Mouse (Mus musculus) kidney, postnatal 36 days (tissue): Measurements from ENCODE around the gene Atraid.

Experiments used
- DNase-seq, 2 experiments: peaks; one replicate each; pipeline ENCODE4 v3.0.0; 2021 to 2022; ENCODE audit warnings: mixed read lengths in 2 of 2

The Atraid gene

GRCm38 (mm10) chr5:31054261-31055215 lies 6.4 kb downstream of the Atraid start, which contains the start of gene Cad:
TSS of gene Cad (plus strand) at chr5:31054780.
- peak; percentile 96 to 98 for DNase-seq

- no peak for DNase-seq
These were observed 7.4 kb downstream of the Atraid start for GRCm38 (mm10) chr5:31055216-31056140.

- no peak for DNase-seq
These were observed 21.7 kb downstream of the Atraid start for GRCm38 (mm10) chr5:31069810-31070209.

GRCm38 (mm10) chr5:31071059-31071458 lies 22.9 kb downstream of the Atraid start:
- no peak for DNase-seq

GRCm38 (mm10) chr5:31071821-31072220 lies 23.7 kb downstream of the Atraid start:
- DNase-seq = no peak

GRCm38 (mm10) chr5:31073176-31073575 lies 25.1 kb downstream of the Atraid start:
- DNase-seq = no peak

- no peak for DNase-seq
These were observed 28.2 kb downstream of the Atraid start for GRCm38 (mm10) chr5:31076346-31076745.

GRCm38 (mm10) chr5:31080059-31080794 lies 32.1 kb downstream of the Atraid start:
- DNase-seq = no peak

GRCm38 (mm10) chr5:31080795-31081164 lies 32.7 kb downstream of the Atraid start:
- DNase-seq = no peak

- DNase-seq = peak; percentile 22 to 70
These were observed 33.3 kb downstream of the Atraid start for GRCm38 (mm10) chr5:31081386-31081785.

GRCm38 (mm10) chr5:31082355-31082754 lies 34.2 kb downstream of the Atraid start:
- DNase-seq = peak; percentile 66 to 85

- DNase-seq = peak; percentile 45 to 62
These were observed 35.0 kb downstream of the Atraid start for GRCm38 (mm10) chr5:31082935-31083625.

- no peak for DNase-seq
These were observed 35.8 kb downstream of the Atraid start for GRCm38 (mm10) chr5:31083949-31084348.

- DNase-seq = no peak
These were observed 38.5 kb downstream of the Atraid start for GRCm38 (mm10) chr5:31086606-31087005.

- no peak for DNase-seq
These were observed 39.0 kb downstream of the Atraid start for GRCm38 (mm10) chr5:31087131-31087530.

- peak in 1 of 2 experiments; percentile 21 for DNase-seq
These were observed 44.3 kb downstream of the Atraid start for GRCm38 (mm10) chr5:31092231-31092975.

- peak; percentile 72 to 83 for DNase-seq
These were observed 45.3 kb downstream of the Atraid start for GRCm38 (mm10) chr5:31093151-31094041.

GRCm38 (mm10) chr5:31094100-31094798 lies 46.1 kb downstream of the Atraid start:
- DNase-seq = no peak
